Mouse (Mus musculus) stomach, embryonic 15.5 days (tissue): Measurements from ENCODE around the gene Asgr1. TPM values are rescaled to one million over a fixed set of nuclear protein-coding genes. Genes with fewer than 3 reads are reported as not detected.

Experiments used
- microRNA counts: library from miRNA; unstranded; fragments of <30 nt; microRNA quantifications from one replicate; lab custom pipeline; 2016
- microRNA-seq: library from miRNA; unstranded; fragments of <30 nt; microRNA quantifications from one replicate; pipeline ENCODE4, GENCODE M21; 2016
- polyA plus RNA-seq: library from polyadenylated mRNA; unstranded; fragments of >200 nt; fragmentation: Nextera tagmentation; extraction: Ambion mirVana; gene quantifications from 2 replicates; pipeline ENCODE4 v1.2.1, GENCODE M21; 2015

Asgr1 gene
- polyA plus RNA-seq, 1 experiment from 2014 or later: 0.96 TPM

MicroRNAs encoded within 50 kb of the gene (microRNA counts, 519-probe panel; counts per million panel counts)
- microRNA mmu-miR-324-3p (lab: Ali Mortazavi, UCI) (not detected), microRNA mmu-miR-324-5p (lab: Ali Mortazavi, UCI) (2,516 counts per million, percentile 57 among the panel's probes with 10 or more counts)

Small RNA genes within 50 kb of the gene (microRNA-seq; reads per million reads assigned to microRNA genes)
- gene Mir324: 2,533 reads per million, percentile 84 among the genes with 10 or more reads in this experiment

Other genes with a start within 250 kb of the Asgr1 start
- gene Tmem102, start 248.5 kb upstream of the Asgr1 start, polyA plus RNA-seq: 19.9 and 20.4 TPM in 2 replicates
- gene Gm39566, start 238.8 kb upstream of the Asgr1 start, polyA plus RNA-seq: not detected in 2 replicates
- not detected in 2 replicates for gene Spem2, start 235.6 kb upstream of the Asgr1 start, polyA plus RNA-seq
- gene Spem1, start 231.9 kb upstream of the Asgr1 start, polyA plus RNA-seq: not detected in 2 replicates
- 6.3 and 7.4 TPM in 2 replicates for gene Nlgn2, start 216.3 kb upstream of the Asgr1 start, polyA plus RNA-seq
- 400 and 416 TPM in 2 replicates for gene Tmem256, start 215.6 kb upstream of the Asgr1 start, polyA plus RNA-seq
- 80.8 and 81.3 TPM in 2 replicates for gene Plscr3, start 207.7 kb upstream of the Asgr1 start, polyA plus RNA-seq
- gene Tnk1, start 195.4 kb upstream of the Asgr1 start, polyA plus RNA-seq: 12.9 and 15.4 TPM in 2 replicates
- not detected in 2 replicates for gene Tmem95, start 176.1 kb upstream of the Asgr1 start, polyA plus RNA-seq
- 7.8 and 9.2 TPM in 2 replicates for gene Kctd11, start 172.7 kb upstream of the Asgr1 start, polyA plus RNA-seq
- gene Acap1, start 158.5 kb upstream of the Asgr1 start, polyA plus RNA-seq: 5.0 and 6.1 TPM in 2 replicates
- gene 2810408A11Rik, start 153.1 kb upstream of the Asgr1 start, polyA plus RNA-seq: 7.5 and 10.4 TPM in 2 replicates
- 7.2 and 8.0 TPM in 2 replicates for gene Neurl4, start 153.0 kb upstream of the Asgr1 start, polyA plus RNA-seq
- gene Gps2, start 140.2 kb upstream of the Asgr1 start, polyA plus RNA-seq: 66.2 and 69.1 TPM in 2 replicates
- gene Eif5a, start 132.1 kb upstream of the Asgr1 start, polyA plus RNA-seq: 1,591 and 1,597 TPM in 2 replicates
- gene Ybx2, start 118.3 kb upstream of the Asgr1 start, polyA plus RNA-seq: 2.9 and 3.3 TPM in 2 replicates
- gene Slc2a4, start 105.9 kb upstream of the Asgr1 start, polyA plus RNA-seq: 26.3 and 28.9 TPM in 2 replicates
- 438 and 517 TPM in 2 replicates for gene Cldn7, start 89.3 kb upstream of the Asgr1 start, polyA plus RNA-seq
- 23.0 and 23.2 TPM in 2 replicates for gene Ctdnep1, start 72.9 kb upstream of the Asgr1 start, polyA plus RNA-seq
- gene Elp5, start 71.6 kb upstream of the Asgr1 start, polyA plus RNA-seq: 92.9 and 99.4 TPM in 2 replicates
- 459 and 473 TPM in 2 replicates for gene Gabarap, start 62.9 kb upstream of the Asgr1 start, polyA plus RNA-seq
- 59.4 and 61.8 TPM in 2 replicates for gene Phf23, start 58.3 kb upstream of the Asgr1 start, polyA plus RNA-seq
- gene Dvl2, start 53.5 kb upstream of the Asgr1 start, polyA plus RNA-seq: 31.9 and 33.9 TPM in 2 replicates
- gene Acadvl, start 38.7 kb upstream of the Asgr1 start, polyA plus RNA-seq: 84.8 and 95.4 TPM in 2 replicates
- 8.2 and 9.7 TPM in 2 replicates for gene Dlg4, start 37.1 kb upstream of the Asgr1 start, polyA plus RNA-seq
- 0.81 and 0.85 TPM in 2 replicates for gene Asgr2, start 38.6 kb downstream of the Asgr1 start, polyA plus RNA-seq
- gene Mgl2, start 76.2 kb downstream of the Asgr1 start, polyA plus RNA-seq: 0.50 and 1.0 TPM in 2 replicates
- gene Clec10a, start 102.1 kb downstream of the Asgr1 start, polyA plus RNA-seq: 0.93 and 1.2 TPM in 2 replicates
- 1.4 and 2.4 TPM in 2 replicates for gene Slc16a11, start 158.7 kb downstream of the Asgr1 start, polyA plus RNA-seq
- gene Slc16a13, start 167.0 kb downstream of the Asgr1 start, polyA plus RNA-seq: 6.9 and 9.8 TPM in 2 replicates
- 10.9 and 13.6 TPM in 2 replicates for gene Bcl6b, start 175.7 kb downstream of the Asgr1 start, polyA plus RNA-seq
- 141 and 144 TPM in 2 replicates for gene 0610010K14Rik, start 183.8 kb downstream of the Asgr1 start, polyA plus RNA-seq
- gene Gm21988, start 185.7 kb downstream of the Asgr1 start, polyA plus RNA-seq: 8.7 and 11.0 TPM in 2 replicates
- 196 and 222 TPM in 2 replicates for gene Rnasek, start 185.8 kb downstream of the Asgr1 start, polyA plus RNA-seq
- 11.7 and 12.9 TPM in 2 replicates for gene Alox12, start 201.3 kb downstream of the Asgr1 start, polyA plus RNA-seq